Mouse (Mus musculus) intestine, embryonic 14.5 days (tissue): Measurements from ENCODE around the gene Gm10945. TPM values are rescaled to one million over a fixed set of nuclear protein-coding genes. Genes with fewer than 3 reads are reported as not detected.

ENCODE experiments used
- ATAC-seq: fragments of 200-750 bp; cut with Nextera tagmentation; replicated peaks from 2 replicates; pipeline ENCODE4 v1.8.0; 2017; ENCODE audit warnings: low read depth, moderate number of reproducible peaks, moderate TSS enrichment, moderate library complexity; ENCODE audit not compliant: low FRiP score, low TSS enrichment
- DNase-seq: peaks from one replicate; pipeline ENCODE4 v3.0.0-alpha.2; 2018; ENCODE audit warnings: low spot score
- H3K27ac ChIP-seq: fragments of 300-500 bp; sonication (generic); 2 replicates; pipeline ENCODE4 v1.5.1; 2014; ENCODE audit warnings: low read depth, mild to moderate bottlenecking, control low read depth
- H3K27me3 ChIP-seq: fragments of 300-500 bp; sonication (generic); replicated peaks from 2 replicates; pipeline ENCODE4 v1.6.1; 2014; ENCODE audit warnings: low read length, control low read depth; ENCODE audit not compliant: control insufficient read depth, insufficient read depth
- H3K36me3 ChIP-seq: fragments of 300-500 bp; sonication (generic); 2 replicates; pipeline ENCODE4 v1.6.1; 2014; ENCODE audit warnings: low read length, control low read depth; ENCODE audit not compliant: control insufficient read depth, insufficient read depth
- H3K4me1 ChIP-seq: fragments of 300-500 bp; sonication (generic); replicated peaks from 2 replicates; pipeline ENCODE4 v1.6.1; 2014; ENCODE audit warnings: low read length, control low read depth, mixed read lengths; ENCODE audit not compliant: control insufficient read depth, insufficient read depth
- H3K4me2 ChIP-seq: fragments of 300-500 bp; sonication (generic); 2 replicates; pipeline ENCODE4 v1.6.1; 2014; ENCODE audit warnings: low read length
- H3K4me3 ChIP-seq: fragments of 300-500 bp; sonication (generic); 2 replicates; pipeline ENCODE4 v1.5.1; 2014; ENCODE audit warnings: low read depth, low read length, control low read depth, mixed read lengths
- H3K9ac ChIP-seq: fragments of 300-500 bp; sonication (generic); 2 replicates; pipeline ENCODE4 v1.6.1; 2014; ENCODE audit warnings: mild to moderate bottlenecking, low read length
- H3K9me3 ChIP-seq: fragments of 300-500 bp; sonication (generic); 2 replicates; pipeline ENCODE4 v1.6.1; 2016; ENCODE audit warnings: low read length, control low read depth; ENCODE audit not compliant: control insufficient read depth
- WGBS: fragments of 180-500 bp; shearing (Covaris S2); extraction: QIAGEN DNeasy Blood & Tissue Kit; methylation state at CpG from one replicate; pipeline ENCODE4 v1.1.7; 2014; 5-methylcytosine and 5-hydroxymethylcytosine counted together
- polyA plus RNA-seq: library from polyadenylated mRNA; unstranded; fragments of >200 nt; fragmentation: Nextera tagmentation; extraction: Ambion mirVana; gene quantifications from 2 replicates; pipeline ENCODE4 v1.2.1, GENCODE M21; 2014

The Gm10945 gene
- polyA plus RNA-seq, 1 experiment from 2014 or later = not detected

DNA sequence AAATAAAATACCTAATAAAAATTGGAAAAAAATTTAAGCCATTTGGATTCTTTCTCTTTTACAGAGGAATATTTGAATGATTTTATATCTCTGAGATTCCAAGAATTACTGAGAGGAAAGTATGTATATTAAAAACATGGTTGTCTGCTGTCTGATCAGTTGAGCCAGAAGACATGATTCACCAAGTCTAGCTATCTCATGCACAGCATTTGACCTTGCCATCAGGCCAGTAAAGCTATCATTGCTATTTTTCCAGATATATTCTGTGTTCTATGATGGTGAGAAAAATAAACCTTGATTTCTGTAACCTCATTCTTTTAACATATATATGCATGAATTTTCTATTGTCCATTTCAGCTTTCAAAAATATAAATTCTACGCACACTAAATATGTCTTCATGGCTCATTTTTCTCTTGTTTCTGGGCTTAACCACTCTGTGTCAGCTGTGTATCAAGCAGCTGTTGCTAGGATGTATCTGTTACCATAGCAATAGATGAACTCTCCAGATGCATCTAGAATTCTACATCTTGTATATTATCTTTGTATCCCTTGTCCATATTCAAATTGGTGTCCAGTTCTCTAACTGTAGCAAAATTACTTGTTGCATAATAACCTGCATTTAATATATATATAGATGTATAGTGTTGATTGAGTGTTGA, 56.2 kb downstream of the Gm10945 start:
- 93% methylated on average over 1 of the region's 1 CpGs for WGBS
- Histone ChIP-seq H3K4me3 (no peak overlapping the region), H3K4me1 (no peaks in the 10 kb centered on the region), H3K4me2 (no peak overlapping the region), H3K27ac (no peak overlapping the region), H3K9ac (no peak overlapping the region), H3K9me3 (no peaks in the 10 kb centered on the region), H3K27me3 (no peaks in the 10 kb centered on the region), H3K36me3 (no peaks in the 10 kb centered on the region)
- DNase-seq (no peak), ATAC-seq (no peak)

GRCm38 (mm10) chr10:6694218-6694850, 67.2 kb downstream of the Gm10945 start:
- no peak overlapping the region for H3K27ac ChIP-seq
- WGBS = 54% methylated on average over 13 of the region's 13 CpGs
- H3K4me1 ChIP-seq = no peaks in the 10 kb centered on the region
- ATAC-seq (no peak), DNase-seq (peak; percentile 62)
- H3K9ac ChIP-seq = no peak overlapping the region
- no peak overlapping the region for H3K4me3 ChIP-seq
- H3K36me3 ChIP-seq = no peaks in the 10 kb centered on the region
- no peaks in the 10 kb centered on the region for H3K9me3 ChIP-seq
- no peak overlapping the region for H3K4me2 ChIP-seq
- H3K27me3 ChIP-seq = no peaks in the 10 kb centered on the region

Other genes with a start within 250 kb of the Gm10945 start
- gene Oprm1, start 3.3 kb downstream of the Gm10945 start, polyA plus RNA-seq = 0.51 and 0.71 TPM in 2 replicates